Mouse (Mus musculus) kidney, postnatal 25 days (tissue): ENCODE results near the gene Lrrc75b.

Source experiments
- DNase-seq, 2 experiments: peaks; one replicate each; pipeline ENCODE4 v3.0.0; 2021; ENCODE audit warnings: mixed read lengths in 2 of 2

Lrrc75b gene

DNA sequence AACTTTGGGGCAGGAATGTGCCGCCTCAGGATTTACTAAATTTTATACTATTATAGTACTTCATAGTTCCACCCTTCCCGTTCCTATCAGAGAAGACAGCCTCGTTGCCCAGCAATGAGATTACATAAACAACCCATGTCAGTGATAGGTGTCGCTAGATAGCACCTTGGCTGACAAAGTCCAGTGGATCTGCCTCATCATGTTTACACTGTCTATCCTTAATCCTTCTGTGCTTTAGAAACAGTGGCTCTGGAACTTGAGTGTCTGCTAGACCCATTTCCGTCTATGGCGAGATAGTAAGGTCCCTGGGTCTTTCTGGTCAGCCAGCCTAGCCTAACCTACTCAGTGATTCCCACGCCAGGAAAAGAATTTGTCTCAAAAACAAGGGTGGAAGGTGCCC is 59.8 kb downstream of the Lrrc75b start:
- DNase-seq: no peak
